19 mouse cellular contexts compared by ENCODE assay signal in genomic region chr7:122580158-122580475, GRCm38 (mm10).
A peak's percentile ranks its signal among the peaks of the same experiment; 100 is the strongest.
DNase-seq lines count a peak whose midpoint lies in the region; ATAC-seq and TF ChIP-seq lines count a peak whose summit lies in the region.
"Had no signal": no experiment of that assay in that cellular context is flagged by ENCODE, and none has a peak within 500 bp of the region (broad histone marks: within the 10 kb centered on the region; RNA-seq: fewer than 3 reads in every experiment).

No protein-coding gene starts in this region.

- TF ChIP-seq CTCF in left cerebral cortex, adult 2 months (IDR thresholded peaks at IDR 0.05), result no peak
- no peak for TF ChIP-seq CTCF in liver, adult 2 months (IDR thresholded peaks at IDR 0.05; ENCODE audit: low read depth, low read length)

- no peak overlapping the region for H3K4me3 ChIP-seq in heart, embryonic 11.5 days (ENCODE audit: low read depth, low read length)
- H3K4me3 ChIP-seq in left cerebral cortex, adult 2 months, result no peak overlapping the region
- no peak overlapping the region for H3K4me3 ChIP-seq in liver, adult 2 months (ENCODE audit: insufficient read depth, low read depth, low read length)
- no peak overlapping the region for H3K4me3 ChIP-seq in liver, embryonic 11.5 days (ENCODE audit: low read depth, low read length)

- TF ChIP-seq POLR2A in liver, adult 2 months (IDR thresholded peaks at IDR 0.05; ENCODE audit: extremely low read depth, insufficient read depth, low read length), result no peak

- no peaks in the 10 kb centered on the region for H3K4me1 ChIP-seq in heart, embryonic 11.5 days (ENCODE audit: control insufficient read depth, insufficient read depth, low read length)
- no peaks in the 10 kb centered on the region; the same call in 1 of the 2 replicates for H3K4me1 ChIP-seq in liver, adult 2 months (ENCODE audit: control insufficient read depth, insufficient read depth, low read length)
- H3K4me1 ChIP-seq in liver, embryonic 11.5 days (replicated peaks; ENCODE audit: control insufficient read depth, insufficient read depth, low read length), result no peaks in the 10 kb centered on the region

- no peaks in the 10 kb centered on the region for H3K27me3 ChIP-seq in heart, embryonic 11.5 days (ENCODE audit: control insufficient read depth, insufficient read depth, low read length)
- no peaks in the 10 kb centered on the region for H3K27me3 ChIP-seq in liver, adult 2 months (ENCODE audit: control insufficient read depth, insufficient read depth, low read length)
- no peaks in the 10 kb centered on the region for H3K27me3 ChIP-seq in liver, embryonic 11.5 days (replicated peaks; ENCODE audit: control insufficient read depth, insufficient read depth, low read length)
- H3K27me3 ChIP-seq: CH12.LX, Patski had no signal

- no peaks in the 10 kb centered on the region for H3K9me3 ChIP-seq in heart, embryonic 11.5 days (replicated peaks; ENCODE audit: control insufficient read depth, low read length)
- H3K9me3 ChIP-seq in liver, embryonic 11.5 days (ENCODE audit: control insufficient read depth, low read length), result no peaks in the 10 kb centered on the region

- no peak overlapping the region for H3K27ac ChIP-seq in heart, embryonic 11.5 days (ENCODE audit: low read depth, low read length)
- peak overlapping the region; percentile 61 for H3K27ac ChIP-seq in left cerebral cortex, adult 2 months
- H3K27ac ChIP-seq in liver, adult 2 months (replicated peaks; ENCODE audit: insufficient read depth, low read depth, low read length), result no peak overlapping the region
- H3K27ac ChIP-seq in liver, embryonic 11.5 days (ENCODE audit: low read depth, low read length), result no peak overlapping the region

- peak; percentile 68 for DNase-seq in heart, adult 11 months
- DNase-seq in left cerebral cortex, adult 2 months (ENCODE audit: extremely low spot score in 1 of 2, low spot score in 2 of 2), result no peak
- no peak for DNase-seq in left cerebral cortex, postnatal 25 days (ENCODE audit: low spot score in 2 of 2)
- peak; percentile 81 for DNase-seq in liver, adult 2 months (ENCODE audit: extremely low read depth, low read depth, low spot score)
- no peak for DNase-seq in liver, embryonic 11.5 days (ENCODE audit: low spot score)
- DNase-seq: adrenal gland, adult 2 months; adrenal gland, adult 8-10 months; adrenal gland, postnatal 10 days; adrenal gland, postnatal 14 days; adrenal gland, postnatal 25 days; adrenal gland, postnatal 36 days; B cell, adult 2 months; cerebellum, adult 11-12 months had no signal

- H3K36me3 ChIP-seq in heart, embryonic 11.5 days (ENCODE audit: control insufficient read depth, insufficient read depth, low read length), result no peaks in the 10 kb centered on the region
- H3K36me3 ChIP-seq in liver, adult 2 months (ENCODE audit: control insufficient read depth, insufficient read depth, low read length), result no peaks in the 10 kb centered on the region
- no peaks in the 10 kb centered on the region for H3K36me3 ChIP-seq in liver, embryonic 11.5 days (ENCODE audit: control insufficient read depth, insufficient read depth, low read length)
- H3K36me3 ChIP-seq: G1E had no signal

- no peak overlapping the region for H3K4me2 ChIP-seq in heart, embryonic 11.5 days
- H3K4me2 ChIP-seq in liver, embryonic 11.5 days, result no peak overlapping the region

- 49% methylated on average over 1 of the region's 1 CpGs for WGBS in heart, embryonic 11.5 days (ENCODE audit: insufficient replicate concordance)
- 91% methylated on average over 1 of the region's 1 CpGs for WGBS in liver, adult 2 months
- whole genome bisulfite sequencing in liver, embryonic 11.5 days, result 74% methylated on average over 1 of the region's 1 CpGs

- ATAC-seq in heart, embryonic 11.5 days (replicated peaks; ENCODE audit: insufficient number of reproducible peaks, low FRiP score, low TSS enrichment), result no peak
- no peak for ATAC-seq in liver, embryonic 11.5 days (replicated peaks; ENCODE audit: low FRiP score)
- ATAC-seq: activated CD4-positive, CD25-positive, alpha-beta regulatory T cell, adult 4 months; CD4-positive, CD25-positive, alpha-beta regulatory T cell, adult 4 months; Patski had no signal

- H3K79me2 ChIP-seq in liver, adult 2 months (ENCODE audit: control insufficient read depth, insufficient read depth, low read length), result no peaks in the 10 kb centered on the region

- H3K9ac ChIP-seq in heart, embryonic 11.5 days (ENCODE audit: low read depth, low read length), result no peak overlapping the region
- no peak overlapping the region for H3K9ac ChIP-seq in liver, adult 2 months (ENCODE audit: low read depth, low read length)
- H3K9ac ChIP-seq in liver, embryonic 11.5 days (ENCODE audit: low read depth, low read length), result no peak overlapping the region

- intact Hi-C loops in left cerebral cortex, adult 2 months (cut with DNase I), result loop anchor here (5.0 kb wide), 1 partner anchor 147 kb away; no protein-coding TSS in a partner anchor
- intact Hi-C loops in left cerebral cortex, postnatal 25 days (cut with DNase I), result no loop called here

Comparison
In these comparisons a context has a peak if more than half of its experiments do, and no peak if none do; other contexts are left out.
1. DNase-seq: peak in heart, adult 11 months (single experiment) and liver, adult 2 months (single experiment); none in left cerebral cortex, adult 2 months (0 of 2), left cerebral cortex, postnatal 25 days (0 of 2) and liver, embryonic 11.5 days (single experiment).